Mouse (Mus musculus) gastrocnemius, adult 2 months (tissue): ENCODE measurements at regions not wholly inside any gene's neighbourhood (a gene's known extent, or its start where the extent isn't known, plus 50 kb on each side); places are given as distances from the start of the nearest gene placed in this dataset.
"Not testable (repeated sequence)": the region's sequence is repeated elsewhere in the genome, so short reads cannot be mapped to it uniquely, and the experiment has no call there.

Experiments used
- DNase-seq: peaks from one replicate; pipeline ENCODE4 v3.0.0; 2022
- H3K27ac ChIP-seq: fragments of 200-600 bp; 2 replicates; pipeline ENCODE4 v1.8.1; 2022; ENCODE audit warnings: mild to moderate bottlenecking
- H3K4me3 ChIP-seq: fragments of 200-600 bp; 2 replicates; pipeline ENCODE4 v1.8.1; 2022; ENCODE audit warnings: mild to moderate bottlenecking, moderate library complexity
- CTCF ChIP-seq: fragments of 200-600 bp; IDR thresholded peaks from 2 replicates; pipeline ENCODE4 v1.8.1; 2022; ENCODE audit warnings: antibody characterized with exemption, mild to moderate bottlenecking, moderate library complexity
- intact Hi-C: fragments of 180-260 bp; cut with DNase I; formaldehyde crosslinking; loops from one replicate; pipeline ENCODE4 v1.15.1; 2025

DNA sequence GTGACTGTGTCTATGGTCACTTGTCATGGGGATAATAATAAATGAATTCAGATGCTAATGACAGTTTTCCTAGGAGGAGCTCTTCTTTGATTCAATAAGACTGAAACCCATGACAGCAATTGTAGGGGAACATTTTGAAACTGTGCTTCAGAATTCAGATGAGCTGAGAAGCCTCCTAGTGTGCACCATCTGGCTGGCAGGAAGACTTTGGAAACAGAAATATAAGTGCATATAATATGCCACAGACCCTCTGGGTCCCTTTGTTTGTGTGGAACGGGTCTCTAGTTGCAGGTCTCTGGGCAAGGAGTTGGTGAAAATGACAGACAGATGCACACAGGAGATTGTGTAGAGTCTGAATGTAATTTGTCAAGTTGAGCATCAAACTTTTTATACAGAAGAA is 1043.3 kb upstream of the Cntnap5a start:
- no peak overlapping the region for H3K4me3 ChIP-seq
- no peak for TF ChIP-seq CTCF
- no peak overlapping the region for H3K27ac ChIP-seq
- DNase-seq = no peak
- intact Hi-C loops = no loop called here

DNA sequence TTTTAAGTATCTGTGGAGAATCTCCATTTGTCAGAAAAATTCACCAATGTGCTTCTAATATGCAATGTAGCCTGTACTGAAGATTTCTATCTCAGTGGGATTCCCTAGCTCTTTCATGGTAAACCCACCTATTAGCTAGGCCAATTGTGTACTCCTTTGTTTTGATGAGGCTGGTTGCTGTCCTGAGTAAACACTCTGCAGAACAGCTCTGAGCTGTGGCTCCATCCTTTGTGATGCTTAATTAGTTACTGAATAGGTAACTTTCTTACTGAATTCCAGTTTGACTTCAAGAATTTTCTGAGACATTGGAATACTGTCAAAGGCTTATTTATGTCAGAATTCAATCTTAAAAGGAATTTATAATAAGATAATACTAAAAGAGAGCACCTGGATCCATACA is 1042.7 kb upstream of the Cntnap5a start:
- intact Hi-C loops = not testable (repeated sequence)

DNA sequence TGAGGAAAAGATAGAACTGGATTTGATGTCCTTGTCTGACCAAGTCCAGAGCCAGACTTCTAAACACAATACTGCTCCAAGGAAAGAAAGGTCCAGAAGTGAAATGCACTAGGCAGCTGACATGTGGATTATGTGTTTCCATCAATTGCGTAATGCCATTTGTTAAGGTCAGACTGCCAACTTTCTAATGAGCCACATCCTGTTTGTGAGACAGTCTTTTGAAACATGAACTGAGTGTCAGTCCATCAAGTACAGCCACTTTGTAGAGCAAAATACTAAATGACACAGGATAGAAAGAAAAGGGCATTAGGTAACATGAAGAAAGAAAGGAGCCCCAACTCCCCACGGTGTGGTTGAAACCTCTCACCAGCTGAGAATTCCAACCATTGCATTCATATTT is 1010.6 kb upstream of the Cntnap5a start:
- intact Hi-C loops = no loop called here
- peak overlapping the region; percentile 24; the same call in 1 of the 2 replicates for H3K27ac ChIP-seq
- TF ChIP-seq CTCF = no peak
- H3K4me3 ChIP-seq = no peak overlapping the region
- DNase-seq = no peak

More for the DNA sequence above, 1042.7 kb upstream of the Cntnap5a start:
- H3K4me3 ChIP-seq, DNase-seq, H3K27ac ChIP-seq: not testable (repeated sequence)

DNA sequence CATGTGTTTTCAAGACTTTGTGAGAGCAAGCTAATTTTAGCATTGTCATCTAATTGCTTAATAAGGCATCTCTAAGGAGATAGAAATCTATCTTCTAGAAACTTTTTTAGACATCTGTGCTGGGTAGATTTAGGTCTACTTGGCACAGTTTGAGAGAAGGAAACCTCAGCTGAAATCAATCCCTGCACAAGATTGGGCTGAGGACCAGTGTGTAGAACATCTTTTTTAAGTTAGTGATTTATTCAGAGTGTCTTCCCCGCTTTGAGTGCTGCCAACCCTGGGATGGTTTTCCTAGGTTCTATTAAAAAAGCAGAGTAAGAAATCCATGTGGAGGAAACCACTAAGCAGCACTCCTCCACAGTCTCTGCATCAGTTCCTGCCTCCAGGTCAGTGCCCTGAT is 1003.3 kb upstream of the Cntnap5a start:
- Histone ChIP-seq H3K4me3 (no peak overlapping the region), H3K27ac (no peak overlapping the region)
- no peak for DNase-seq
- intact Hi-C loops = no loop called here
- TF ChIP-seq CTCF = no peak

DNA sequence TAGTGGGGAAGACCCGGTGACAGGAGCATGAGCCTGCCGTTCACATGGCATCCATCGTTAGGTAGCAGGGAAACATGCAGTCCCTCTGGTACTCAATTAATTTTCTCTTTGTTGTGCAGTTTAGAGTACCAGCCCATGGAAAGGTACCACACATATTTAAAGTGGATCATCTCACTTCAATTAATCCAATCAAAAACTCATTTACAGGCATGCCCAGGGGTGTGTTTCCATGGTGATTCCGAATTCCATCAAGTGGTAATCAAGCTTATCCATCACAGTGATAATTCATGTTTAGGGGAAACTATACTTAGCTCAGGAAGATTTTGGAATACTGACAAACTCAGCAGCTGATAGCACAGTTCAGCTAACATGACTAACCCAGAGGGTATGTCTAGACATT is 963.4 kb upstream of the Cntnap5a start:
- intact Hi-C loops = no loop called here
- H3K4me3 ChIP-seq = no peak overlapping the region
- DNase-seq = no peak
- TF ChIP-seq CTCF = no peak
- no peak overlapping the region for H3K27ac ChIP-seq

DNA sequence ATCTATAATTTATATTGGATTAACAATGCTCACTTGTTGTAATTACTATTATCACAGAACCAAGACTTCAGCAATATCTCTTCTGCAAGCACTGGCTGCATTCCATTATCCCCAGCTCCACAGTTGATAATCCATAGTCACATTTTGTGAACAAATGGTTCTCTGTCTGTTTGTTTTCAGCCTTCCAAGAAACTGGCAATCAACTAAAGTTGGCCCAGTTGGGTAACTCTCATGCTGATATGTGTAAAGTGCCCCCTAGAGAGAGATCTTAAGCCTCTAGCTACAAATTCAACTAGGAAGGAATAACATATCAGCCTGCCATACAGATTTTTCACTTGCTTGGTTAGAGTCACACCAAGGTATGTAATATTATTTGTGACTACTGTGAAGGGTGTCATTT is 955.4 kb upstream of the Cntnap5a start:
- DNase-seq = no peak
- intact Hi-C loops = no loop called here
- TF ChIP-seq CTCF = no peak

More for the DNA sequence above, 955.4 kb upstream of the Cntnap5a start:
- H3K4me3 ChIP-seq = no peak overlapping the region
- H3K27ac ChIP-seq = no peak overlapping the region
